Mouse (Mus musculus): ENCODE results near the gene Cyb561d1. TPM values are rescaled to one million over a fixed set of nuclear protein-coding genes. Genes with fewer than 3 reads are reported as not detected.
A peak's percentile ranks its signal among the peaks of the same experiment; 100 is the strongest.

Cyb561d1 gene
- polyA plus RNA-seq, 2 experiments, result 1.4 to 1.5 TPM

DNA sequence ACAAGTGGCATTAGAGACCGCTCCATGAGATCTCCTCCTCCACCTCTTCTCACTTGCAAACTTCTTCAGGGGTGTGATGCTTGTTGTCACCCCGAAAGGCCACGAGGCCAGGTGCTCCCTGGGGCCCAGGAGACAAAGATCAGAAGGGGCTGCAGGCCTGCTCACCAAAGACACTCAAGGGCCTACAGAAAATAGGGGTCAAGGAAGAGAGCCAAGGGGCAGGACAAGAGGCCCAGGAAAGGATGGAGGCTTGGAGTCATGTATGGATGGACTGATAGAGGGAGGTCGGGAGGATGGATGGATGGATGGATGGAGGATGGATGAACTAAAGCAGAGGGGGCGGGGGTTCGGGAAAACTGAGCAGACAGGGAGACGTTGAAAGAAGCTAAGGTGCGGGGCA, 8.5 kb upstream of the Cyb561d1 start:
- peak overlapping the region; percentile 83 to 90 for H3K4me3 ChIP-seq (ENCODE audit: insufficient read depth in 1 of 2, low read depth in 2 of 2, low read length in 2 of 2)
- H3K4me2 ChIP-seq (ENCODE audit: low read depth), result peak overlapping the region; percentile 86
- DNase-seq (ENCODE audit: low read depth in 3 of 3, low spot score in 3 of 3), result no peak
- no peaks in the 10 kb centered on the region; the same call in 1 of the 2 replicates for H3K27me3 ChIP-seq (ENCODE audit: control insufficient read depth, insufficient read depth, low read length)
- no peak for TF ChIP-seq EP300 (IDR thresholded peaks at IDR 0.05; ENCODE audit: low read depth)
- no peak for TF ChIP-seq CTCF (IDR thresholded peaks at IDR 0.05; ENCODE audit: low read depth)
- H3K36me3 ChIP-seq (replicated peaks; ENCODE audit: control insufficient read depth, insufficient read depth, low read depth), result no peaks in the 10 kb centered on the region
- H3K4me1 ChIP-seq (replicated peaks; ENCODE audit: control insufficient read depth in 2 of 2, insufficient read depth in 2 of 2, low read length in 1 of 2), result peaks cover 9 to 13% of the 10 kb centered on the region in 2 experiments
- WGBS (ENCODE audit: insufficient replicate concordance), result 14% methylated on average over 8 of the region's 8 CpGs
- no peaks in the 10 kb centered on the region for H3K9me3 ChIP-seq (ENCODE audit: control insufficient read depth, low read length)
- ATAC-seq (ENCODE audit: insufficient read depth), result no peak
- no peak overlapping the region for H3K27ac ChIP-seq
- H3K9ac ChIP-seq (replicated peaks), result peak overlapping the region; percentile 80

DNA sequence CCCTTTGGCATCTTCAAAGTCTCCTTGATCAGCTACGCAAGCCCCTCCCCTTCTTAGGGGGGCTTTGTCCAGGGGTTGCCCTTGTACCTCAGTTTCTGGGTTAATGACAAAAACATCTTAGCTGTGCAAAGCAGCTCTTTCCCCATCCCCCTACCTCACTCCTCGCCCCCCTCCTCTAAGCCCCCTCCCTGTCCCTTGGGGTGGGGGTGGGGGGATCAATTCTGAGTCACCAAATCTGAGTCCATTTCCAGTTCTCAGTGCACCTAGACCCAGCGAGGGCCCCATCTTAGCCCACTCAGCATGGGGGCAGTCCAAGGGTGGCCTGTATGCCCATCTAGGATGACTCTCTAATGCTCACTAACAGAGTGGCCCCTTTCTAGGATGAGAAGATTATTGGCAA, 8.0 kb upstream of the Cyb561d1 start:
- H3K9me3 ChIP-seq (ENCODE audit: control insufficient read depth, low read length), result no peaks in the 10 kb centered on the region
- H3K4me2 ChIP-seq (ENCODE audit: low read depth), result peak overlapping the region; percentile 86
- H3K9ac ChIP-seq (replicated peaks), result no peak overlapping the region
- no peak overlapping the region for H3K27ac ChIP-seq
- ATAC-seq (ENCODE audit: insufficient read depth) (no peak), DNase-seq (ENCODE audit: low read depth in 3 of 3, low spot score in 3 of 3) (no peak)
- H3K4me3 ChIP-seq (ENCODE audit: insufficient read depth in 1 of 2, low read depth in 2 of 2, low read length in 2 of 2), result no peak overlapping the region
- TF ChIP-seq CTCF (IDR thresholded peaks at IDR 0.05; ENCODE audit: low read depth), result no peak
- no peak for TF ChIP-seq EP300 (IDR thresholded peaks at IDR 0.05; ENCODE audit: low read depth)
- WGBS (ENCODE audit: insufficient replicate concordance), result 78% methylated on average over 3 of the region's 3 CpGs
- no peaks in the 10 kb centered on the region for H3K36me3 ChIP-seq (replicated peaks; ENCODE audit: control insufficient read depth, insufficient read depth, low read depth)
- H3K27me3 ChIP-seq (ENCODE audit: control insufficient read depth, insufficient read depth, low read length), result no peaks in the 10 kb centered on the region; the same call in 1 of the 2 replicates
- peaks cover 9 to 13% of the 10 kb centered on the region in 2 experiments for H3K4me1 ChIP-seq (replicated peaks; ENCODE audit: control insufficient read depth in 2 of 2, insufficient read depth in 2 of 2, low read length in 1 of 2)

DNA sequence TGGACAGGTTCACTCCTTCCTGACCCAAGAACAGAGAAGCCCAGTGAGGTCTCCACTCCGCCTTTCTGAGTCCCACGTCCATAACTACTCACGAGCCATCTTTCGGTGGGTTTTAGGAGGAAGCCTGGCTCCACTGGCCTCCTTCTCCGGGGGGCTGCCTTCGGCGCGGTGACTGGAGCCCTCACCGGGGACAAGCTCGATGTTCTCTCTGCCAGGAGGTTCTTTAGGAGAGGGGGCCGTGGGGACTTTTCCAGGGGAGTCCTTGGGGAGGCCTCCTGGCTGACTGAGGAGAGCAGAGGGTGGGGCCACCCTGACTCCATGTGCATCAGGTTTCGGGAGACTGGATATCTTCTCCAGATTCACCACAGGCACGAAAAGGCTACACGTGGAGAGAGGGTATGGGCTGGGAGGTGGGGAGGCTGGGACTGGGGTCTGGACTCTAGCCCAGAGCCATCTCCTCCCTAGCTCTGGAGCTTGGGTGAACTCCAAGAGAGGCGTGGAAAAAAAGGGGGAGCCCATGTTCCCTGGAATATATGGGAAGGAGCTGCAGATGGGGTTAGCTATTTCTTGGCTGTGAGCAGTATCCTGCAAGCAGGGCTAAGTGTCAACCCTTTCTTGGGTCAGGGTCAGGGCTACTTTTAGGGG, 5.8 kb upstream of the Cyb561d1 start:
- H3K9me3 ChIP-seq (ENCODE audit: control insufficient read depth, low read length), result no peaks in the 10 kb centered on the region
- H3K4me3 ChIP-seq (ENCODE audit: insufficient read depth in 1 of 2, low read depth in 2 of 2, low read length in 2 of 2), result no peak overlapping the region
- peaks cover 9 to 13% of the 10 kb centered on the region in 2 experiments for H3K4me1 ChIP-seq (replicated peaks; ENCODE audit: control insufficient read depth in 2 of 2, insufficient read depth in 2 of 2, low read length in 1 of 2)
- H3K4me2 ChIP-seq (ENCODE audit: low read depth), result no peak overlapping the region
- H3K27ac ChIP-seq, result no peak overlapping the region
- no peak for DNase-seq (ENCODE audit: low read depth in 3 of 3, low spot score in 3 of 3)
- H3K27me3 ChIP-seq (ENCODE audit: control insufficient read depth, insufficient read depth, low read length), result no peaks in the 10 kb centered on the region
- no peak for ATAC-seq (ENCODE audit: insufficient read depth)
- no peak for TF ChIP-seq CTCF (IDR thresholded peaks at IDR 0.05; ENCODE audit: low read depth)
- TF ChIP-seq EP300 (IDR thresholded peaks at IDR 0.05; ENCODE audit: low read depth), result no peak
- WGBS (ENCODE audit: insufficient replicate concordance), result 79% methylated on average over 15 of the region's 15 CpGs
- H3K36me3 ChIP-seq (replicated peaks; ENCODE audit: control insufficient read depth, insufficient read depth, low read depth), result no peaks in the 10 kb centered on the region
- no peak overlapping the region for H3K9ac ChIP-seq (replicated peaks)

DNA sequence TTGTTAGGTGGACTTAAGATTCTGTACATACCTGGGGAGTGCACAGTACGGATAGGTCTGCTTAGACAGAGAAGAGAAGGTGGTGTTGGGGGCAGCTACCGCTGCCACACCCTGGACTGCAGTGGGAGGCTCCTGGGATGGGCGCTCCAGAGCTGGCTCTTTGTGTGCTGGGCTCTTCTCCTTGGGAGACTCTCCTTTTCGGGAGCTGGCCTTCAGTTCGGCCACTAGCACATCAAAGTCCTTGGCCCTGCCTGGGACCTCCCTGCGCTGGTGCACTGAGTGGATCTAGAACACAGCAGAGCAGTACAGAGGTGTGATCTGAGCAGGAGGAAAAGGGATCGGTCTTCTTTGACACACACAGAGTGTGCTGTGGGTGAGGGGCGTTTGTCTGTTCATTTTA, 4.6 kb upstream of the Cyb561d1 start:
- Histone ChIP-seq H3K4me3 (ENCODE audit: insufficient read depth in 1 of 2, low read depth in 2 of 2, low read length in 2 of 2) (no peak overlapping the region), H3K9me3 (ENCODE audit: control insufficient read depth, low read length) (no peaks in the 10 kb centered on the region), H3K27me3 (ENCODE audit: control insufficient read depth, insufficient read depth, low read length) (no peaks in the 10 kb centered on the region), H3K36me3 (replicated peaks; ENCODE audit: control insufficient read depth, insufficient read depth, low read depth) (no peaks in the 10 kb centered on the region), H3K4me2 (ENCODE audit: low read depth) (no peak overlapping the region), H3K9ac (replicated peaks) (no peak overlapping the region), H3K4me1 (replicated peaks; ENCODE audit: control insufficient read depth in 2 of 2, insufficient read depth in 2 of 2, low read length in 1 of 2) (peaks cover 7 to 14% of the 10 kb centered on the region in 2 experiments; a peak in 3 of 4 replicates), H3K27ac (no peak overlapping the region)
- no peak for DNase-seq (ENCODE audit: low read depth in 3 of 3, low spot score in 3 of 3)
- WGBS (ENCODE audit: insufficient replicate concordance), result 84% methylated on average over 8 of the region's 8 CpGs
- no peak for ATAC-seq (ENCODE audit: insufficient read depth)
- TF ChIP-seq CTCF (IDR thresholded peaks at IDR 0.05; ENCODE audit: low read depth) (no peak), EP300 (IDR thresholded peaks at IDR 0.05; ENCODE audit: low read depth) (no peak)

DNA sequence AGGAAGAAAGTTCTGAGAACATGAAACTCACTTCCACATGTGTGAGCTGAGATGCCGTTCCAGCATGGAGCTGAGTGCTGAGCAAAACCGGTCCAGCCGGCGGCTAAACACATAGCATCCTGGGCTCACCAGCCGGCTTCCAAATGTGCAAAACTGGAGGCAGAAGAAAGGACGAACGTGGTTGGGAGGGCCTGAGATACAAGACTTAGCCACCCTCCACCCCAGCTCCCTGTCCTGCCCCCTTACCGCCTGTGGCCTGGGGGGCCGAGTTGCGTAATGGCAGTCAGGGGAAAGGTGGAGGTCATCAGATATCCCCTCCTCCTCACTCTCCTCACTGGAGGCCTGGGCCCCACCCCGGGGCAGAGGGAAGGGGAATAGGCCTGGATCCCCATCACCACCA, 3.5 kb upstream of the Cyb561d1 start:
- no peaks in the 10 kb centered on the region for H3K36me3 ChIP-seq (replicated peaks; ENCODE audit: control insufficient read depth, insufficient read depth, low read depth)
- peaks cover 12 to 15% of the 10 kb centered on the region in 2 experiments for H3K4me1 ChIP-seq (replicated peaks; ENCODE audit: control insufficient read depth in 2 of 2, insufficient read depth in 2 of 2, low read length in 1 of 2)
- no peak overlapping the region for H3K27ac ChIP-seq
- no peaks in the 10 kb centered on the region for H3K27me3 ChIP-seq (ENCODE audit: control insufficient read depth, insufficient read depth, low read length)
- no peak overlapping the region for H3K4me2 ChIP-seq (ENCODE audit: low read depth)
- H3K9ac ChIP-seq (replicated peaks), result no peak overlapping the region
- no peaks in the 10 kb centered on the region for H3K9me3 ChIP-seq (ENCODE audit: control insufficient read depth, low read length)
- no peak for ATAC-seq (ENCODE audit: insufficient read depth)
- WGBS (ENCODE audit: insufficient replicate concordance), result 75% methylated on average over 11 of the region's 11 CpGs
- TF ChIP-seq EP300 (IDR thresholded peaks at IDR 0.05; ENCODE audit: low read depth) (no peak), CTCF (IDR thresholded peaks at IDR 0.05; ENCODE audit: low read depth) (no peak)
- H3K4me3 ChIP-seq (ENCODE audit: insufficient read depth in 1 of 2, low read depth in 2 of 2, low read length in 2 of 2), result no peak overlapping the region
- no peak for DNase-seq (ENCODE audit: low read depth in 3 of 3, low spot score in 3 of 3)

Data from liver, embryonic 14.5 days (tissue).